Mouse (Mus musculus): ENCODE results near the gene Olfr920.

The Olfr920 gene

DNA sequence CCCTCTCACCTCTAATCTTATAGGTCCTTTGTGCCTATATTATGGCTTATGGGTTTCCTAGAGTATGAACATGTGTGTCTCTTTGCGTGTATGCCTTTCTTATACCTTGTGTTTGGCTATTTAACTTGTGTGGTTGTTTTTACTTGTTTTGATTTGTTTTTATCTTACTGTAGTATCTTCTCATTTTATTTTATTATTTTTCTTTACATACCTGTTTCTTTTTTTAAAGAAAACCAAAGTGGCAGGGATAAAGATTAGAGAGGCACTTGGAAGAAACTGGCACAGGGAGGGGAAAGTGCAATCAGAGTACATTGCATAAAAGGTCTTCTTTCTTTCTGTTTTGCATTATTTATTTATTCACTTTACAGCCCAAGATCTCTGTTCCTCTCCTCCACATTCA is at the start of gene Olfr920:
TSS of gene Olfr920 (plus strand) at position 301 of the 400 bp plus-strand sequence.
- ATAC-seq (ENCODE audit: low TSS enrichment), result no peak

DNA sequence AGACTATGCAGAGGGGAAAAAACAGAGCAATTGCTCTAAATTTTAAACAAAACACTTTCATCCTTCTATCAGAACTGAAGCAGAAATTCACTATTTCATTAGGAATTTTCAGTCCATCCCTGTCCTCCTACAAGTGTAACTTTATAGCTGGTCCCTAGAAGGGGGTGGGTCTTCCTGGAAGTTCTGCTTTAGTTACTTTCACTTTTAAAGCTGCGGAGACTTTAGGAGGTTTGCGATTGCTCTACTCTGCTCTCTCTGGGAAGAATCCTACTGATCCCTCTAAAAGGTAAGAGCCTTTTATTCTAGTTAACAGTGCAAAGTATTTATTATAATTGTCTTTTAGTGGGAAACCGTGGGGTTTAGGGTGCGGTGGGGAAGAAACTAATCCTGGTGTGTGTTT is 34.0 kb upstream of the Olfr920 start, which contains the start of gene Vwa5a:
TSS of gene Vwa5a (plus strand) at position 167 of the 400 bp plus-strand sequence.
- peak; percentile 82 for ATAC-seq (ENCODE audit: low TSS enrichment)

DNA sequence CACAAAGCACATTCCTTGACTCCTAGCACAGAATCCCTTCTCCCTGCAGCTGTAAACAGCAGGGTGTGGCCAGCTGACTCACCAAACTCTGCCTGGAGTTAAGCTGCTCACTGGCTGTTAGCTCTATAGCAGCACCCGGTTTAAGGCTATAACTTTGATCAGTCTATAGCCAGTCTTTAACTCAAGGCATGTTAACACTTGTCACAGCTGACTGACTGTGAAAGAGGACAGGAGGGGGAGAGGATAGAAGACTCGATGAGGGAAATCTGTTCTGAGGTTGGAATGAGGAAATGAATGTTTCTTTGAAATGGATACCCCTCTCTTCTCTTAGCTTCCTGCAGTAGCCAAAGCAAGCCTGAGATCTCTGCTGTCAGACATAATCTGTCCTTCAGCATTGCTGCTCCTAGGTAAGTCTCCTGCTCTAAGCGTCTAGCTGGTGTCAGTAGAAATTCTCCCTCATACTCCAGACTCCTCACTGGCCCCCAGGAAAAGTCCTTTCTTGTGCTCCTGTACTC is 33.1 kb upstream of the Olfr920 start:
- ATAC-seq (ENCODE audit: low TSS enrichment), result peak; percentile 78

DNA sequence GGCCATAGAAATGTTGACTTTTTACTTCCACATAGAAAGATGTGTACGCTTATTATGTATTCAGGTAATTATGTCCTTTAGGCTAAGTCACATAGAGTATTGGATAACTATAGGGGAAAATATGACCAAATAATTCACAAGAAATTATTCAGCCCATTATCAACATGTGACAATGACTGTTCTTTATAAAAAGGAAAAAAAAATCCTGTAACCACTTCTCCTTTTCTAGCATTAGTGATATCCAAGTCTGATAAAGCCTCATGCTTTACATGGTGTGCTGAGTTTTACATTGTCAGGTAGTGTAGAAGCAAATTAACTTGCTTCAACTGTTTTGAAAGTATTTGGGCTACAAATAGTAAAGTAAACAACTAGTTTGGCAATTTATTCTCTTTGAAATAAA is 28.1 kb upstream of the Olfr920 start:
- no peak for ATAC-seq (ENCODE audit: low TSS enrichment)

DNA sequence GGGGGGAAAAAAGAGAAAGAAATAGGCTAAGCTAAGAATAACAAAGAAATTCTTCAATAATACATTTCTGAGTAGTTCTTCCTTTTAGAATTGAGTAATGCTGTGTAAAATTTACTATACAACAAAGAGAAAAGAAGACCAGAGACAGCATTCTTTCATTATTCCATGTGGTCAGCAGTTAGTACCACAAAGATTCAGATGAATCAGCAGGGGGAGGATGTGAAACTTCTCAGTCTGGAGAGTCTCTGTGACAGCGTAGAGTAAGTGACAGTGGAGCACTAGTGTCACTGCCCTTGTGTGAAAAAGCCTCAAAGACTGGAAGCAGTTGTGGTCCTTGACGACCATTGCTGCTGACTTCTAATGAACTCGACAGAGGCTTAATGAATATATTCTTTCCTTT is 23.9 kb upstream of the Olfr920 start:
- no peak for ATAC-seq (ENCODE audit: low TSS enrichment)

DNA sequence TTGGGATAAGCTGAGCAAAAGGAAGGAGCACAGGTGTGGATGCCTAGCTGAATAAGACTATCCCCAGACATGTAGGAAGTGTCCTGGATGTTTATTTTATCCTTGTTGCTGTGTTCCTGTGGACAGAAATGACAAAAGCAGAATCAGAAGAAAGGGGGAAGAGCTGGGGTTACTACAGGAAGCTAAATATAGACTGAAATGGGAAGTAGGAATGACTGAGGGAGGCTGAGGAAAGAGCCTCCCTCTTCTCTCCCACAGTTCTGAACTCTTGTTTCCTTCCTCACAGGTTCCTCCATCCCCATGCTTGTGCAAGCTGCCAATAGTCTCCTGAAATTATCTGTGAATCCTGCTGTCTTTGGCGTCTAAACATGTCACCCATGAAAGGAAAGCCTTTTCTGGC is 10.7 kb upstream of the Olfr920 start:
- no peak for ATAC-seq (ENCODE audit: low TSS enrichment)

DNA sequence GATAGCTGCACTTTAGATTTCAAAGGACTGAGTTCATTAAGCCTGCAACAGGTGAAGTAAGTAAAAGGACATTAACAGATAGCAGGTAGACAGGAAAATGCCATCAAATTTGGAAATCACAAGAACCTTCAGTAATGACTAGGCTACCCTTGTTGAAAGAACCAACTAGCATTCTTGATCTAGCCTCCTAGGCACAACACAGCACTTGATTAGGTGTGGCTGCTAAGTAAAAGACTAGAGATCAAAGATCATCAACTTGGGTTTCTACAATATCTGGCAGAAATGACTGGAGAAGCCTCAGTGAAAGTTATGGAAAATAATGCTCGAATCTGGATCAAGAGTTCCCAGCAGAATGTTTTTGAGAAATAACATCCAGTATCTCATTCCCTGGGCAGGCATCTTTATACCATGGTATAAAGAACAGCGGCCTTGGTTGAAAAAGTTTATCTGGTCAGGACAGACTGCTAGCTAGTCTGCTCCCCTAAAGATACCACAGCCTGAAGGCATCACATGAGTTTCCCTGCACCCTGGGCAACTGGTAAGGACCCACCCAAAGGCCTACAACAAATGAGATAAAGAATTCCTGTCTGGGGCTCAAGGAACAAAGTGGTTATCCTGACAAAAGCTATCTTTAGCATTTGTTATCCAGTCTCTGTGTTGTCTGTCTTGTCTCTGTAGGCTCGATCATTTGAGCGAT is 7.3 kb upstream of the Olfr920 start:
- ATAC-seq (ENCODE audit: low TSS enrichment), result no peak

DNA sequence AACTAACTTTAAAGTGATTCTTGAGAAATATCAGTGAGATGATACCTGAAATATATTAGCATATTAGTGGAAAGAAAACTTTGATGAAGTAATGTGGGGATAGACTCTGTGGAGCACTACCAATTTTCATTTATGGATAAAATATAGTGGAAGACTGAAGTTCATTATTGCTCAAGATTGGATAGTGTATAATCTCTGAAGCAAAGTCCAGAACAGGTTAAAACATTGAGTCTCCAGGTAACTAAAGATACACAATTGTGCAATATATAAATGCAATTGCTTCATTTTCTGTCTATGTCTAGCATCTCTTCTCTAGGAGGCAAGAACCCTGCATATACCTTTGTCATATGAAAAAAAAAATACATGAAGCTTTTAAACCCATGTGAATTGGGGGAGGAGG is 20.7 kb downstream of the Olfr920 start, which contains the start of gene Olfr921:
TSS of gene Olfr921 (plus strand) at position 301 of the 400 bp plus-strand sequence.
- no peak for ATAC-seq (ENCODE audit: low TSS enrichment)

DNA sequence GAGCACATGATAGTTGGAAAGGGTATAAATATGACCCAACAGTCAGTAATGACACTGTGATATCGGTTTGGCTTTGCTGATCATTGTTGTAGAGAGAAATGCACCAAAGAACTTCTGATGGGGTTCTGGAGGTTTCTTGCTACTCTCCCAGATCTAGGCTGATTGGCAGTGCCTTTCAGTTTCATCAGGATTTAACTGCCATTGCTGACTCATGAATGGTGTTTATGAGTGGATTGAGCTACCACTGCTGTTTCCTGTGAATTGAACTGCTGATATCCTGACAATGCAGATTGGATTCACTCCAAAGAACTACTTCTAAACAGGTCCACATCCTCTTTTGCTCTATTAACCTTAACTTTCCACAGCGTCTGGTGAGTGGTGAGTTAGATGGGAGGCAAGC is 40.6 kb downstream of the Olfr920 start:
- ATAC-seq (ENCODE audit: low TSS enrichment), result no peak

DNA sequence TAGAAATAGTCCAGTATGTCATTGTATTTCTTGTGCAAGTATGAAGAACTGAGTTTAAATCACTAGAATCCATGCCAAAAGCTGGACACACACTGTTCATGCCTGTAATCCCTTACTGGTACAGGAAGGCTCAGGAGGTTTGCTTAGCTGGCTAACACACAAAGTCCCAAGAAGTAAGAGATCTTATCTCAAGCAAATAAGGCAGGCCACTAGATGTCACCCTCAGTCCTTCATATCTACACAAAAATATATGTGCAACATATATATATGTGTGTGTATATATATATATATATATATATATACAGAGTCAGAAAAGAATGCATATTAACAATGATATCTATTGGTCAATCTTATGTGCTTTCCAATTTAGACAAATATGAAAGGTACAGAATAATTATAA is 53.6 kb downstream of the Olfr920 start:
- ATAC-seq (ENCODE audit: low TSS enrichment), result peak; percentile 62; the same call in 1 of the 2 replicates

All from frontal cortex, adult (tissue).